Mouse (Mus musculus) gastrocnemius, postnatal 36 days (tissue): Measurements from ENCODE around the gene Bloc1s1. TPM values are rescaled to one million over a fixed set of nuclear protein-coding genes. Genes with fewer than 3 reads are reported as not detected.

Source experiments
- DNase-seq, 2 experiments: peaks; one replicate each; pipeline ENCODE4 v3.0.0; 2022
- intact Hi-C: fragments of 180-260 bp; cut with DNase I; formaldehyde crosslinking; loops from one replicate; pipeline ENCODE4 v1.15.1; 2025
- total RNA-seq, 2 experiments: library from RNA; stranded (reverse); gene quantifications; 2 replicates each; pipeline ENCODE4 v1.2.3; 2021

Gene Bloc1s1
- total RNA-seq, 2 experiments from 2014 or later: 146 to 165 TPM

DNA sequence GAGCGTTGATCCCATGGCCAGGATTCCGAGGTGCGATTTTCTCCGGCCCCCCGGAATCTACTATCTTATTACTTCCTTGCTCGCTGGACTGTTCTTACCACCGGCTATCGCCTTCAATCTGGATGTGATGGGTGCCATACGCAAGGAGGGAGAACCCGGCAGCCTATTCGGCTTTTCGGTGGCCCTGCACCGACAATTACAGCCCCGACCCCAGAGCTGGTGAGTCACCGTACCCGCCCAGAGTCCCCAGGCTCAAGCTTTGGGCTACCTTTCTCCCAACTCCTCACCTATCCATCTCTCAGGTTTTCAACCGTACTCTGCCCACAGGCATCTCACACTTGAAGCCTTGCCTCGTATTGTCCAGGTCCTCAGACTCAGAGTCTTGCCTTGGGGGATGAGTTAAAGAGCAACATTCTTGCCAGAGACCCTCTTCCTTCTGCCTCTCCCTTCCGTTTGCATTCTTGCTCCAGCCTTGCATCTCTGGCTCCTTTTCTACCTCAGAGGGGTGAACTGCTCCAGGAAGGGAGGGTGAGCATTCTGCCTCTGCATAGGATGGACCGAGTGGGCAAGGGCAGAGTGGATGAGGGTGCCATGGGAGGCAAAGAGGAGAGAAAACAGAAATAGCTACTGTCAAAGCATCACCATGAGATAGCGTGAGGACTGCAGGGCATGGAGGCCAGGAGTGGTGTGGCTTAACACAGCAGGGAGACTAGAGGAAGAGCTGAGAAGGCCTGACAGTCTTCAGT lies 10.3 kb upstream of the Bloc1s1 start:
- DNase-seq: no peak
- intact Hi-C loops: no loop called here

GRCm38 (mm10) chr10:128933574-128933973 lies 9.7 kb upstream of the Bloc1s1 start, which contains the start of gene Itga7:
Gene Itga7 (plus strand): TSS chr10:128933818.
- peak in 1 of 2 experiments; percentile 46 for DNase-seq
- intact Hi-C loops: no loop called here

DNA sequence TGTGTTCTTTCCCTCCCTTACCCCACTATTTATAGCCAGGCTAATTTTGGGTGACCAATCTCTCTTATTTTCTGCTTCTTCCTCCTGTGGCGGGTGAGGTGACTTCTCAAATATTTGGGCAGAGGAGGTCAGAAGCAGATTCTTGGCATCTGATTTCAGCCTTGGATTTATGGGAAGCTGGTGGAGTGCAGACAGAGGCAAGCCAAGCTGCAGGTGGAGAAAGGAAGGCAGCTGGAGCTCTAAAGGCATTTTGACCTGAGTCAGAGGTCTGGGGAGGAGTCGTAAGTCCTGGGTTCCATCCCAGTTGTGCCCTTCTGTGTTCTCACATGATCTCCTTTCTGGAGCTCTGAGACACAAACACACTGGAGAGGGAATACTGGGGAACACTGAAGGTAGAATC lies 7.6 kb upstream of the Bloc1s1 start:
- DNase-seq: no peak
- intact Hi-C loops: no loop called here

GRCm38 (mm10) chr10:128929638-128930378 lies 6.0 kb upstream of the Bloc1s1 start:
- intact Hi-C loops: no loop called here
- DNase-seq: no peak

DNA sequence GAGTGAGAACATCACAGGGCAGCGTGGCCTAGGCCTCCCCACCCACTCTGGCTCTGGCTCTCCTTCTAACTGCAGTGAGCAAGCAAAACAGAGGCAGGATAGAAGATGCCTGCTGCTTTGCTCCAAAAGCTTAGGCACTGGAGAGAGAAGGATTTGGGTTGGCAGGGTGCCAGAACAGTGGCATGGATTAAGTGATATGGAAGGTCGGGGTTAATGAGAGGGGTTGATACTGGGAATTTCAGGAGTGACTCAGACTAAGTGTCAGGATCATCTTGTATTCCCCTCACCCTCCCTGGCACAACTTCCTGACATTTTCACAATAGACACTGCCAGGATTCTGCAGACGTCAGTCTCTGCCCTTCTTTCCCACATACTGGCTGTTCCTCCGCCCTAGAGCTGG lies 4.5 kb upstream of the Bloc1s1 start:
- intact Hi-C loops: no loop called here
- no peak for DNase-seq

- intact Hi-C loops: no loop called here
These were observed 683 bp downstream of the Bloc1s1 start for GRCm38 (mm10) chr10:128923013-128923691.

GRCm38 (mm10) chr10:128922822-128923012 lies 1.1 kb downstream of the Bloc1s1 start, which contains the start of gene Rdh5:
Gene Rdh5 (minus strand): TSS chr10:128922888.
- no peak for DNase-seq
- intact Hi-C loops: no loop called here

More at GRCm38 (mm10) chr10:128923013-128923691, 683 bp downstream of the Bloc1s1 start:
- peak; percentile 90 to 95 for DNase-seq

- DNase-seq: no peak
- intact Hi-C loops: no loop called here
These were observed 1.7 kb downstream of the Bloc1s1 start for GRCm38 (mm10) chr10:128921883-128922821.

DNA sequence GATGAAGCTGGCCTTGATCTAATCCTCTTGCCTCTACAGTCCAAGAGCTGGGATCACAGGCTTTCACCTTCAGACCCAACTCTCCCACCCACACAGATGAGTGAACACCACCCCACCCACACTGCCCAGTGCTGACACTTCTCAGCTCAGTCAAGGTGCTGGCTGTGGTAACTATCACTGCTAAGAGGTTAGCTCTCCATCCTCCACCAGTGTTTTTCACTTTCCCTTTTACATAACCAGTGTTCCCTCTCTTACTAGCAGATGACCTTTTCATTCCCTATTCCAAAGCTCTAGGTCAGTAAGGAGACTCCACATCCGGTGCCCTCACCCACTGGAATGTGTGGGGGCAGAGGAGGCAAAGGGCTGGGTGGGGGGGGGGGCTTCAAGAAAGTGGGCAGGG lies 2.6 kb downstream of the Bloc1s1 start:
- no peak for DNase-seq
- intact Hi-C loops: no loop called here

DNA sequence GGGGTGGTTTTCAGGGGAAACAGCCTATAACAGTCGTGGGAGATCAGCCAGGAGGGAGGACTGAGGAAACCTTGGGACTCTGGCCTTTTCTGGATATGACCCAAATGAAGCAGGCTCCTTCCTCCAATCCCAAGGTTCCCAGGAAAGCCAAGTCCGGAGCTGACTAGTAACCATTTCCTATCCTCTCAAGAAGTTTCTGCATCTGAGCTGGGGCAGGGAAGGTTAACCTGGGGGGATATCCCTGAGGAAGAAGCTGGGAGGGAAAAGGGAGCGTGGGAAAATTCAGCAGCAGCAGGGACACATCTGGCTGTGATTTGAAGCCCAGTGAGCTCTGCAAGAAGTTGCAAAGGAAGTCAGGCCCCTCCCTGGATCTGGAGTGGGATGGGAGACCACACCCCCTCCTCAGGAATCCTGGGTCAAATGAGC lies 3.1 kb downstream of the Bloc1s1 start:
- no peak for DNase-seq
- intact Hi-C loops: no loop called here

- no peak for DNase-seq
- intact Hi-C loops: no loop called here
These were observed 3.9 kb downstream of the Bloc1s1 start for GRCm38 (mm10) chr10:128919966-128920365.

GRCm38 (mm10) chr10:128919203-128919631 lies 4.6 kb downstream of the Bloc1s1 start:
- intact Hi-C loops: no loop called here
- DNase-seq: no peak

GRCm38 (mm10) chr10:128918246-128918645 lies 5.6 kb downstream of the Bloc1s1 start:
- intact Hi-C loops: no loop called here
- peak; percentile 68 to 77 for DNase-seq

GRCm38 (mm10) chr10:128917400-128917799 lies 6.4 kb downstream of the Bloc1s1 start:
- intact Hi-C loops: no loop called here
- DNase-seq: no peak

- intact Hi-C loops: no loop called here
- no peak for DNase-seq
These were observed 7.2 kb downstream of the Bloc1s1 start for GRCm38 (mm10) chr10:128916665-128917064.

- intact Hi-C loops: loop anchor here (2.0 kb wide), 1 partner anchor 31 kb away; no protein-coding TSS in a partner anchor
- DNase-seq: no peak
These were observed 8.3 kb downstream of the Bloc1s1 start for GRCm38 (mm10) chr10:128915550-128915949.

DNA sequence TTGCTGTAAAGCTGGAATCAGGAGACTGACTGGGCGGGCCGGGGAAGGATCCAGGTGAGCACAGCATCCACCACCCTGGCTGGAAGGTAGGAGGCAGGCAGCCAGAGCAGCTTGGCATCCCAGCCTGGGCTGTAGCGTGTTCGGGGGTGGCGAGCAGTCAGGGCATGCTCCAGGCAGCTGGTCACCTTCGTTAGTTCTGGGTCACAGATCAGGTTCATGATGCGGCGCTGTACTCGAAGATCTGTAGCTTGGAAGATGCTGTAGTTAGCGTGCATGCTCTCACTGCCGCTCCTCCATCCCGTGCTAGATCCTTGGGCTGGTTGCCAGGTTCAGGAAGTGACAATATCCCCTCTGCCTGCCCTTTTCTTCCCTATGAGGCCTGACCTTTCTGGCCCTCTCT lies 10.1 kb downstream of the Bloc1s1 start:
- intact Hi-C loops: loop anchor here (2.0 kb wide), 1 partner anchor 33 kb away; no protein-coding TSS in a partner anchor
- no peak for DNase-seq

- DNase-seq: peak; percentile 79 to 82
- intact Hi-C loops: no loop called here
These were observed 10.6 kb downstream of the Bloc1s1 start for GRCm38 (mm10) chr10:128913219-128913618.

DNA sequence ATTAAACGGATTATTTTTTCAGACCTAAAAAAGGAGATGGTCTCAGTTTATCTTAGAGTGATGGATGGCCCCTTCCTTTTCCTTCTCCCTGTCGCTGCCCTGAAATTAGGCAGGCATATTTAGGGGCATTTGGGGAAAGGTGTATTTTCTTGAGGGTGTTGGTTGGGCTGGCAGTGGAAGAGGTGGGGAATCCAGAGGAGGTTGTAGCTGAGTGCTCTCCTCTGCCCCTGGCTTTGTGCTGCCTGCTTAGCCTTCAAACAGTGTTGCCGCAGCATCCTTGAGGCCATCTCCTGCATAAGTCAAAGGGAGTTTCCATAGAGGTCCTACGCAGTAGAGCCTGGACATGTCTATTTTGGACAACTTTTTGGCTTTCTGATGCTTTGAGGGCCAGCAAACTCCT lies 11.0 kb downstream of the Bloc1s1 start:
- no peak for DNase-seq
- intact Hi-C loops: no loop called here

DNA sequence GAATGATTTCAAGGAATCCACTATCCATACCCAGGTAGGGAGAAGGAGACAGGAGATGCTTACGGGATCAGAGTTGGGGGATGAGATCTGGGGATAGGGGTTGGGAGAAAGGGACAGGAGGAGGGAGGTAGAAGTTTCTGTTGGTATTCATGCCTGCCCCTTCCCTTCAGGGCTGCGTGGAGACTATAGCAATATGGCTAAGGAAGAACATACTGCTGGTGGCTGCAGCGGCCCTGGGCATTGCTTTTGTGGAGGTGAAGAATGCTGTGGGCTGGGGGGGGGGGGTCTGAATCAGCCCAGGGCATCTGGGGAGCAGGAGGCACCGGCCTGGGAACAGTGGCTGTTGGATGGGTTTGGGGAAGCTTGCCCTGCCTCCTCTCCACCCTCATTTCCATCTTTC lies 11.6 kb downstream of the Bloc1s1 start:
- DNase-seq: no peak
- intact Hi-C loops: no loop called here
